21 mouse cellular contexts compared by ENCODE assay signal in genomic region chr10:84908006-84908405, GRCm38 (mm10). TPM values are rescaled to one million over a fixed set of nuclear protein-coding genes. Genes with fewer than 3 reads are reported as not detected.
DNase-seq lines count a peak whose midpoint lies in the region; ATAC-seq and TF ChIP-seq lines count a peak whose summit lies in the region.
"Had no signal": no experiment of that assay in that cellular context is flagged by ENCODE, and none has a peak within 500 bp of the region (broad histone marks: within the 10 kb centered on the region; RNA-seq: fewer than 3 reads in every experiment).

No protein-coding gene starts in this region.

- peak; percentile 46 to 62 for DNase-seq in cerebellum, postnatal 14 days
- no peak for DNase-seq in cerebellum, adult 2 months
- peak; percentile 66 for DNase-seq in midbrain, postnatal 0 days (ENCODE audit: low spot score)
- DNase-seq in midbrain, embryonic 11.5 days (ENCODE audit: low spot score, missing footprints): no peak
- DNase-seq: adrenal gland, adult 8-10 months; adrenal gland, postnatal 36 days; cerebellum, adult 11-12 months; cerebellum, postnatal 25 days; gastrocnemius, postnatal 14 days; heart, postnatal 10 days; heart, postnatal 4 days; kidney, adult 18-20 months had no signal

- ATAC-seq in hindbrain, embryonic 16.5 days: no peak
- no peak for ATAC-seq in hindbrain, embryonic 13.5 days (ENCODE audit: low FRiP score)
- ATAC-seq in midbrain, postnatal 0 days (ENCODE audit: low FRiP score): no peak
- ATAC-seq in midbrain, embryonic 11.5 days (ENCODE audit: low FRiP score): no peak
- no peak for ATAC-seq in CD4-positive, CD25-positive, alpha-beta regulatory T cell, adult 4 months
- ATAC-seq: forebrain, embryonic 16.5 days; intestine, embryonic 15.5 days had no signal

- no peak for TF ChIP-seq POLR2A in cerebellum, adult 2 months (IDR thresholded peaks at IDR 0.05; ENCODE audit: borderline replicate concordance, insufficient read depth, low read length)

- no peaks in the 10 kb centered on the region for H3K36me3 ChIP-seq in hindbrain, embryonic 16.5 days (ENCODE audit: control insufficient read depth, insufficient read depth, low read length)
- H3K36me3 ChIP-seq in hindbrain, embryonic 13.5 days: no peaks in the 10 kb centered on the region
- no peaks in the 10 kb centered on the region for H3K36me3 ChIP-seq in midbrain, postnatal 0 days (ENCODE audit: insufficient read depth, low read length)
- peaks cover 3% of the 10 kb centered on the region; the same call in 1 of the 2 replicates for H3K36me3 ChIP-seq in midbrain, embryonic 11.5 days (ENCODE audit: control insufficient read depth, insufficient read depth, low read length)
- H3K36me3 ChIP-seq: embryonic facial prominence, embryonic 13.5 days; intestine, embryonic 15.5 days had no signal

- H3K9me3 ChIP-seq in hindbrain, embryonic 16.5 days (ENCODE audit: control insufficient read depth, low read length): no peaks in the 10 kb centered on the region
- no peaks in the 10 kb centered on the region for H3K9me3 ChIP-seq in hindbrain, embryonic 13.5 days
- no peaks in the 10 kb centered on the region for H3K9me3 ChIP-seq in midbrain, postnatal 0 days (ENCODE audit: low read length)
- no peaks in the 10 kb centered on the region for H3K9me3 ChIP-seq in midbrain, embryonic 11.5 days (ENCODE audit: control insufficient read depth, low read length)
- H3K9me3 ChIP-seq: embryonic facial prominence, embryonic 13.5 days; forebrain, embryonic 12.5 days; intestine, embryonic 15.5 days had no signal

- no peak for TF ChIP-seq CTCF in cerebellum, adult 2 months (IDR thresholded peaks at IDR 0.05; ENCODE audit: borderline replicate concordance, insufficient read depth, low read depth, low read length)
- no peak for TF ChIP-seq CTCF in midbrain, postnatal 0 days (IDR thresholded peaks at IDR 0.05)

- H3K9ac ChIP-seq in hindbrain, embryonic 16.5 days (ENCODE audit: low read depth, low read length): no peak overlapping the region
- no peak overlapping the region for H3K9ac ChIP-seq in hindbrain, embryonic 13.5 days
- H3K9ac ChIP-seq in midbrain, postnatal 0 days (replicated peaks; ENCODE audit: low read length, poor library complexity, severe bottlenecking): no peak overlapping the region
- H3K9ac ChIP-seq in midbrain, embryonic 11.5 days (ENCODE audit: low read length): no peak overlapping the region
- H3K9ac ChIP-seq: embryonic facial prominence, embryonic 13.5 days; forebrain, embryonic 12.5 days; intestine, embryonic 15.5 days had no signal

- H3K4me2 ChIP-seq in hindbrain, embryonic 16.5 days (ENCODE audit: low read length): no peak overlapping the region
- H3K4me2 ChIP-seq in hindbrain, embryonic 13.5 days: no peak overlapping the region
- no peak overlapping the region for H3K4me2 ChIP-seq in midbrain, postnatal 0 days (ENCODE audit: low read depth, low read length, poor library complexity, severe bottlenecking)
- no peak overlapping the region for H3K4me2 ChIP-seq in midbrain, embryonic 11.5 days
- H3K4me2 ChIP-seq: embryonic facial prominence, embryonic 13.5 days; forebrain, embryonic 12.5 days; intestine, embryonic 15.5 days had no signal

- H3K27ac ChIP-seq in cerebellum, adult 2 months (ENCODE audit: insufficient read depth, low read length): no peak overlapping the region
- H3K27ac ChIP-seq in hindbrain, embryonic 16.5 days (ENCODE audit: low read depth, low read length): peak overlapping the region; percentile 6; the same call in 1 of the 2 replicates
- no peak overlapping the region for H3K27ac ChIP-seq in hindbrain, embryonic 13.5 days
- H3K27ac ChIP-seq in midbrain, postnatal 0 days (ENCODE audit: low read depth, low read length): no peak overlapping the region
- H3K27ac ChIP-seq in midbrain, embryonic 11.5 days (ENCODE audit: low read depth, low read length): no peak overlapping the region
- H3K27ac ChIP-seq in brown adipose tissue, adult 24 weeks (replicated peaks; ENCODE audit: low read depth, low read length): peak overlapping the region; percentile 38; the same call in 1 of the 2 replicates
- H3K27ac ChIP-seq: embryonic facial prominence, embryonic 13.5 days; forebrain, embryonic 12.5 days; intestine, embryonic 15.5 days had no signal

- peaks cover 1% of the 10 kb centered on the region; the same call in 1 of the 2 replicates for H3K27me3 ChIP-seq in cerebellum, adult 2 months (ENCODE audit: control insufficient read depth, insufficient read depth, low read length)
- H3K27me3 ChIP-seq in hindbrain, embryonic 16.5 days (replicated peaks; ENCODE audit: control insufficient read depth, insufficient read depth, low read length): no peaks in the 10 kb centered on the region
- H3K27me3 ChIP-seq in hindbrain, embryonic 13.5 days: no peaks in the 10 kb centered on the region
- no peaks in the 10 kb centered on the region for H3K27me3 ChIP-seq in midbrain, postnatal 0 days (ENCODE audit: insufficient read depth, low read length)
- H3K27me3 ChIP-seq in midbrain, embryonic 11.5 days (ENCODE audit: control insufficient read depth, insufficient read depth, low read length): peaks cover 2% of the 10 kb centered on the region; the same call in 1 of the 2 replicates
- H3K27me3 ChIP-seq: CH12.LX; embryonic facial prominence, embryonic 13.5 days; intestine, embryonic 15.5 days had no signal

- peaks cover 10% of the 10 kb centered on the region for H3K4me1 ChIP-seq in cerebellum, adult 2 months (ENCODE audit: control insufficient read depth, insufficient read depth, low read length)
- H3K4me1 ChIP-seq in hindbrain, embryonic 16.5 days (ENCODE audit: control insufficient read depth, insufficient read depth, low read depth, low read length): peaks cover 24% of the 10 kb centered on the region
- H3K4me1 ChIP-seq in hindbrain, embryonic 13.5 days (replicated peaks): peaks cover 45% of the 10 kb centered on the region
- H3K4me1 ChIP-seq in midbrain, postnatal 0 days (ENCODE audit: insufficient read depth, low read length): peaks cover 8% of the 10 kb centered on the region; the same call in 1 of the 2 replicates
- H3K4me1 ChIP-seq in midbrain, embryonic 11.5 days (ENCODE audit: control insufficient read depth, insufficient read depth, low read length): peaks cover 29% of the 10 kb centered on the region
- H3K4me1 ChIP-seq in brown adipose tissue, adult 24 weeks (ENCODE audit: control insufficient read depth, insufficient read depth, insufficient read length, low read length): peaks cover 12% of the 10 kb centered on the region

- 51% methylated on average over 3 of the region's 3 CpGs for WGBS in cerebellum, adult 2 months
- WGBS in hindbrain, embryonic 16.5 days: 70% methylated on average over 3 of the region's 3 CpGs
- WGBS in hindbrain, embryonic 13.5 days: 73% methylated on average over 3 of the region's 3 CpGs
- WGBS in midbrain, postnatal 0 days: 89% methylated on average over 3 of the region's 3 CpGs
- 87% methylated on average over 3 of the region's 3 CpGs for WGBS in midbrain, embryonic 11.5 days

- H3K4me3 ChIP-seq in cerebellum, adult 2 months (replicated peaks; ENCODE audit: insufficient read depth, low read depth, low read length): no peak overlapping the region
- H3K4me3 ChIP-seq in hindbrain, embryonic 16.5 days (ENCODE audit: low read length): no peak overlapping the region
- H3K4me3 ChIP-seq in hindbrain, embryonic 13.5 days: no peak overlapping the region
- H3K4me3 ChIP-seq in midbrain, postnatal 0 days (ENCODE audit: low read depth, low read length): no peak overlapping the region
- no peak overlapping the region for H3K4me3 ChIP-seq in midbrain, embryonic 11.5 days (ENCODE audit: low read depth, low read length)
- H3K4me3 ChIP-seq in brown adipose tissue, adult 24 weeks (ENCODE audit: insufficient read depth, low read depth, low read length): no peak overlapping the region
- H3K4me3 ChIP-seq: embryonic facial prominence, embryonic 13.5 days; forebrain, embryonic 12.5 days; intestine, embryonic 15.5 days had no signal

RNA-seq across cellular contexts. Expression of gene Ric8b, which starts 9.4 kb away (rescaled TPM):
- polyA plus RNA-seq in cerebellum, adult 2 months (2012; rRNA removed): 41.5 and 43.3 TPM in 2 replicates
- polyA plus RNA-seq in hindbrain, embryonic 16.5 days (2015; fragmentation: Nextera tagmentation; extraction: Ambion mirVana): 43.0 and 48.3 TPM in 2 replicates
- polyA plus RNA-seq in hindbrain, embryonic 13.5 days (2015; fragmentation: Nextera tagmentation; extraction: Ambion mirVana): 49.6 and 49.9 TPM in 2 replicates
- 48.4 and 61.2 TPM in 2 replicates for total RNA-seq in midbrain, postnatal 0 days (2014; rRNA removed)
- 34.5 and 34.8 TPM in 2 replicates for polyA plus RNA-seq in midbrain, postnatal 0 days (2015; fragmentation: Nextera tagmentation; extraction: Ambion mirVana)
- polyA plus RNA-seq in midbrain, embryonic 11.5 days (2014; fragmentation: Nextera tagmentation; extraction: Ambion mirVana): 25.0 and 27.3 TPM in 2 replicates
- polyA plus RNA-seq in brown adipose tissue, adult 24 weeks (2012; ENCODE audit: insufficient read depth, insufficient read length, missing spikeins): 24.3 and 26.9 TPM in 2 replicates
- polyA plus RNA-seq in CD4-positive, CD25-positive, alpha-beta regulatory T cell, adult 4 months (2017; shearing (Covaris generic)): 1 to 10 TPM; 6.3 to 7.2 TPM

Comparison
In these comparisons a context has a peak if more than half of its experiments do, and no peak if none do; other contexts are left out.
1. DNase-seq: peak in cerebellum, postnatal 14 days (2 of 2) and midbrain, postnatal 0 days (single experiment); none in cerebellum, adult 2 months (0 of 2) and midbrain, embryonic 11.5 days (single experiment).
2. H3K27ac ChIP-seq: peak in hindbrain, embryonic 16.5 days (single experiment) and brown adipose tissue, adult 24 weeks (single experiment); none in cerebellum, adult 2 months (single experiment), hindbrain, embryonic 13.5 days (single experiment), midbrain, postnatal 0 days (single experiment) and midbrain, embryonic 11.5 days (single experiment).